Mouse (Mus musculus) myocyte (in vitro differentiated cells): Measurements from ENCODE around the gene Bzw2. TPM values are rescaled to one million over a fixed set of nuclear protein-coding genes. Genes with fewer than 3 reads are reported as not detected.

Experiments
- H3K27me3 ChIP-seq: one replicate; pipeline ENCODE4 v1.6.1; 2011; ENCODE audit not compliant: control insufficient read depth, insufficient read depth, insufficient read length
- H3K36me3 ChIP-seq: one replicate; pipeline ENCODE4 v1.6.1; 2011; ENCODE audit not compliant: control insufficient read depth, insufficient read depth
- H3K4me2 ChIP-seq: one replicate; pipeline ENCODE4 v1.6.1; 2011; ENCODE audit warnings: low read depth, control low read depth
- H3K4me3 ChIP-seq: one replicate; pipeline ENCODE4 v1.5.1; 2011; ENCODE audit warnings: mild to moderate bottlenecking, control low read depth, moderate library complexity
- H3K79me2 ChIP-seq: one replicate; pipeline ENCODE4 v1.6.1; 2011; ENCODE audit not compliant: control insufficient read depth, insufficient read depth
- H3ac ChIP-seq: one replicate; pipeline ENCODE4 v1.6.1; 2011; ENCODE audit not compliant: control insufficient read depth, insufficient read length
- CEBPB ChIP-seq: IDR thresholded peaks from 2 replicates; pipeline ENCODE4 v1.6.1; 2011; ENCODE audit warnings: mild to moderate bottlenecking, moderate library complexity; ENCODE audit not compliant: poor library complexity, insufficient read depth, severe bottlenecking
- E2F4 ChIP-seq: IDR thresholded peaks from one replicate; pipeline ENCODE4 v1.6.1; 2011; ENCODE audit warnings: mild to moderate bottlenecking, control low read depth, moderate library complexity; ENCODE audit not compliant: insufficient read depth
- MAX ChIP-seq: IDR thresholded peaks from one replicate; pipeline ENCODE4 v1.6.1; 2011; ENCODE audit warnings: low read depth, mild to moderate bottlenecking, control low read depth
- MYOD1 ChIP-seq, 3 experiments: IDR thresholded peaks; one replicate each; pipeline ENCODE4 v1.6.1; 2011; ENCODE audit warnings: control low read depth in 2 of 3, low read depth in 2 of 3, mild to moderate bottlenecking in 2 of 3, moderate library complexity in 1 of 3; ENCODE audit not compliant: insufficient read length in 2 of 3, control insufficient read depth in 1 of 3
- MYOG ChIP-seq, 3 experiments: IDR thresholded peaks; one replicate each; pipeline ENCODE4 v1.6.1; 2011; ENCODE audit warnings: control low read depth in 2 of 3, low read depth in 2 of 3, mild to moderate bottlenecking in 2 of 3; ENCODE audit not compliant: insufficient read length in 2 of 3, control insufficient read depth in 1 of 3, insufficient read depth in 1 of 3
- POLR2A ChIP-seq: IDR thresholded peaks from one replicate; pipeline ENCODE4 v1.6.1; 2011; ENCODE audit warnings: low read depth, mild to moderate bottlenecking, control low read depth, moderate library complexity; ENCODE audit not compliant: insufficient read length
- POLR2AphosphoS2 ChIP-seq: IDR thresholded peaks from one replicate; pipeline ENCODE4 v1.6.1; 2011; ENCODE audit warnings: low read depth, control low read depth; ENCODE audit not compliant: insufficient read length
- REST ChIP-seq: IDR thresholded peaks from one replicate; pipeline ENCODE4 v1.6.1; 2011; ENCODE audit warnings: mild to moderate bottlenecking, control low read depth, moderate library complexity; ENCODE audit not compliant: insufficient read depth, insufficient read length
- SRF ChIP-seq: IDR thresholded peaks from one replicate; pipeline ENCODE4 v1.6.1; 2011; ENCODE audit warnings: low read depth; ENCODE audit not compliant: control insufficient read depth, insufficient read length
- TCF12 ChIP-seq: IDR thresholded peaks from one replicate; pipeline ENCODE4 v1.6.1; 2011; ENCODE audit warnings: mild to moderate bottlenecking, control low read depth; ENCODE audit not compliant: poor library complexity, insufficient read depth, severe bottlenecking
- TCF3 ChIP-seq: IDR thresholded peaks from one replicate; pipeline ENCODE4 v1.6.1; 2011; ENCODE audit warnings: low read depth, control low read depth; ENCODE audit not compliant: insufficient read length
- USF1 ChIP-seq: IDR thresholded peaks from one replicate; pipeline ENCODE4 v1.6.1; 2011; ENCODE audit warnings: low read depth, mild to moderate bottlenecking, control low read depth, moderate library complexity
- polyA plus RNA-seq: library from polyadenylated mRNA; unstranded; fragments of >200 nt; fragmentation: generic; extraction: Trizol; gene quantifications from one replicate; pipeline ENCODE4 v1.2.1, GENCODE M21; 2012; ENCODE audit warnings: missing spikeins

Bzw2 gene
- polyA plus RNA-seq, 1 experiment: 86.8 TPM

- TF ChIP-seq POLR2A: no peak
- TF ChIP-seq SRF: no peak
- no peak for TF ChIP-seq MYOG (IDR thresholded peaks at IDR 0.05; ENCODE audit: control insufficient read depth in 1 of 3, insufficient read depth in 1 of 3, insufficient read length in 2 of 3, low read depth in 2 of 3)
- TF ChIP-seq E2F4: no peak
- TF ChIP-seq REST: no peak
- no peak for TF ChIP-seq USF1
- no peak for TF ChIP-seq MYOD1 (IDR thresholded peaks at IDR 0.05; ENCODE audit: control insufficient read depth in 1 of 3, insufficient read length in 2 of 3, low read depth in 2 of 3)
- H3K36me3 ChIP-seq: peaks cover 19% of the 10 kb centered on the region
- H3ac ChIP-seq: no peak overlapping the region
- no peaks in the 10 kb centered on the region for H3K79me2 ChIP-seq
- H3K4me3 ChIP-seq: no peak overlapping the region
- no peak overlapping the region for H3K4me2 ChIP-seq
- H3K27me3 ChIP-seq: no peaks in the 10 kb centered on the region
These were observed 68.7 kb downstream of the Bzw2 start for GRCm38 (mm10) chr12:36089221-36089620.

- no peak overlapping the region for H3K4me2 ChIP-seq
- H3K36me3 ChIP-seq: peaks cover 19% of the 10 kb centered on the region
These were observed 69.1 kb downstream of the Bzw2 start for GRCm38 (mm10) chr12:36088804-36089203.

GRCm38 (mm10) chr12:36085380-36085779 lies 72.5 kb downstream of the Bzw2 start:
- Histone ChIP-seq H3K4me3 (no peak overlapping the region), H3K79me2 (no peaks in the 10 kb centered on the region), H3ac (no peak overlapping the region), H3K27me3 (no peaks in the 10 kb centered on the region), H3K36me3 (no peaks in the 10 kb centered on the region), H3K4me2 (no peak overlapping the region)
- no peak for TF ChIP-seq MYOG (IDR thresholded peaks at IDR 0.05; ENCODE audit: control insufficient read depth in 1 of 3, insufficient read depth in 1 of 3, insufficient read length in 2 of 3, low read depth in 2 of 3)
- TF ChIP-seq USF1: no peak
- no peak for TF ChIP-seq POLR2A
- no peak for TF ChIP-seq MAX
- no peak for TF ChIP-seq TCF3
- TF ChIP-seq E2F4: no peak
- no peak for TF ChIP-seq POLR2AphosphoS2
- TF ChIP-seq TCF12: no peak
- TF ChIP-seq SRF: no peak
- no peak for TF ChIP-seq MYOD1 (IDR thresholded peaks at IDR 0.05; ENCODE audit: control insufficient read depth in 1 of 3, insufficient read length in 2 of 3, low read depth in 2 of 3)
- TF ChIP-seq REST: no peak
- no peak for TF ChIP-seq CEBPB

More at GRCm38 (mm10) chr12:36088804-36089203, 69.1 kb downstream of the Bzw2 start:
- Histone ChIP-seq H3K79me2 (no peaks in the 10 kb centered on the region), H3ac (no peak overlapping the region), H3K4me3 (no peak overlapping the region), H3K27me3 (no peaks in the 10 kb centered on the region)
- no peak for TF ChIP-seq MYOD1 (IDR thresholded peaks at IDR 0.05; ENCODE audit: control insufficient read depth in 1 of 3, insufficient read length in 2 of 3, low read depth in 2 of 3)
- no peak for TF ChIP-seq MYOG (IDR thresholded peaks at IDR 0.05; ENCODE audit: control insufficient read depth in 1 of 3, insufficient read depth in 1 of 3, insufficient read length in 2 of 3, low read depth in 2 of 3)
- TF ChIP-seq REST: no peak
- TF ChIP-seq POLR2A: no peak
- no peak for TF ChIP-seq TCF12
- TF ChIP-seq E2F4: no peak
- no peak for TF ChIP-seq TCF3

GRCm38 (mm10) chr12:36078101-36078899 lies 79.6 kb downstream of the Bzw2 start:
- TF ChIP-seq TCF12 (no peak), MYOG (IDR thresholded peaks at IDR 0.05; ENCODE audit: control insufficient read depth in 1 of 3, insufficient read depth in 1 of 3, insufficient read length in 2 of 3, low read depth in 2 of 3) (no peak), CEBPB (no peak), MAX (no peak), POLR2AphosphoS2 (no peak), USF1 (no peak), TCF3 (no peak), MYOD1 (IDR thresholded peaks at IDR 0.05; ENCODE audit: control insufficient read depth in 1 of 3, insufficient read length in 2 of 3, low read depth in 2 of 3) (no peak), REST (no peak), SRF (no peak), E2F4 (no peak), POLR2A (no peak)
- no peak overlapping the region for H3ac ChIP-seq
- no peaks in the 10 kb centered on the region for H3K79me2 ChIP-seq

GRCm38 (mm10) chr12:36072860-36073259 lies 85.0 kb downstream of the Bzw2 start:
- no peak for TF ChIP-seq MYOG (IDR thresholded peaks at IDR 0.05; ENCODE audit: control insufficient read depth in 1 of 3, insufficient read depth in 1 of 3, insufficient read length in 2 of 3, low read depth in 2 of 3)
- TF ChIP-seq MYOD1 (IDR thresholded peaks at IDR 0.05; ENCODE audit: control insufficient read depth in 1 of 3, insufficient read length in 2 of 3, low read depth in 2 of 3): no peak
- no peak for TF ChIP-seq USF1
- TF ChIP-seq E2F4: no peak
- no peak for TF ChIP-seq TCF12
- TF ChIP-seq SRF: no peak
- TF ChIP-seq TCF3: no peak
- Histone ChIP-seq H3K4me3 (no peak overlapping the region), H3K27me3 (no peaks in the 10 kb centered on the region), H3ac (no peak overlapping the region), H3K4me2 (no peak overlapping the region), H3K36me3 (no peaks in the 10 kb centered on the region), H3K79me2 (no peaks in the 10 kb centered on the region)

More at GRCm38 (mm10) chr12:36078101-36078899, 79.6 kb downstream of the Bzw2 start:
- no peak overlapping the region for H3K4me3 ChIP-seq
- H3K4me2 ChIP-seq: no peak overlapping the region
- no peaks in the 10 kb centered on the region for H3K36me3 ChIP-seq
- H3K27me3 ChIP-seq: no peaks in the 10 kb centered on the region
